Mouse (Mus musculus) embryonic fibroblast, embryonic 13.5 days (primary cell): ENCODE results near the gene Tnfrsf1b. TPM values are rescaled to one million over a fixed set of nuclear protein-coding genes. Genes with fewer than 3 reads are reported as not detected.

Source experiments
- H3K27ac ChIP-seq: 2 replicates; pipeline ENCODE4 v1.5.1; 2012; ENCODE audit warnings: low read length, control low read depth, inconsistent platforms; ENCODE audit not compliant: insufficient read depth
- H3K4me1 ChIP-seq: 2 replicates; pipeline ENCODE4 v1.6.1; 2011; ENCODE audit warnings: low read length; ENCODE audit not compliant: control insufficient read depth, insufficient read depth
- H3K4me3 ChIP-seq: 2 replicates; pipeline ENCODE4 v1.5.1; 2011; ENCODE audit warnings: mild to moderate bottlenecking, control low read depth, low read length; ENCODE audit not compliant: insufficient read depth
- CTCF ChIP-seq: IDR thresholded peaks from 2 replicates; pipeline ENCODE4 v1.5.1; 2011; ENCODE audit warnings: mild to moderate bottlenecking, control low read depth, low read length, moderate library complexity, borderline replicate concordance; ENCODE audit not compliant: insufficient read depth
- POLR2A ChIP-seq: IDR thresholded peaks from 2 replicates; pipeline ENCODE4 v1.6.1; 2011; ENCODE audit warnings: low read depth, mild to moderate bottlenecking, control low read depth, low read length, moderate library complexity
- polyA plus RNA-seq: library from polyadenylated mRNA; stranded (reverse); fragments of >200 nt; gene quantifications from 2 replicates; pipeline ENCODE4 v1.2.4, GENCODE M21; 2011; ENCODE audit warnings: low read depth; ENCODE audit not compliant: missing spikeins, insufficient read length

Tnfrsf1b gene
- polyA plus RNA-seq, 1 experiment: 30.2 TPM

DNA sequence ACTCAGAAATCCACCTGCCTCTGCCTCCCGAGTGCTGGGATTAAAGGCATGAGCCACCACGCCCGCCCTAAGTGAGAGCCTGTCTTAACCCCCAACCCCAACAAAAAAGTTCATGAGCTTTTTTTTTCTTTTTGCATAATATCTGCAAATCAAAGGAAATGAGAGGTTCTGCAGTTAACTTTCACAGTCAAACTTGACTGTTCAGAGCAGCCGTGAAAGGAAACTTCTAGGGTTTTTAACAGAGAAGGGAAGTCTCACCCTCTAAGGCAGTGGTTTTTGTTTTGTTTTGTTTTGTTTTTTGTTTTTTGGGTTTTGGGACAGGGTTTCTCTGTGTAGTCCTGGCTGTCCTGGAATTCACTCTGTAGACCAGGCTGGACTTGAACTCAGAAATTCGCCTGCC lies 36.1 kb downstream of the Tnfrsf1b start:
- H3K4me1 ChIP-seq: peaks cover 11% of the 10 kb centered on the region; the same call in 1 of the 2 replicates
- TF ChIP-seq CTCF (no peak), POLR2A (no peak)
- no peak overlapping the region for H3K4me3 ChIP-seq
- no peak overlapping the region for H3K27ac ChIP-seq

DNA sequence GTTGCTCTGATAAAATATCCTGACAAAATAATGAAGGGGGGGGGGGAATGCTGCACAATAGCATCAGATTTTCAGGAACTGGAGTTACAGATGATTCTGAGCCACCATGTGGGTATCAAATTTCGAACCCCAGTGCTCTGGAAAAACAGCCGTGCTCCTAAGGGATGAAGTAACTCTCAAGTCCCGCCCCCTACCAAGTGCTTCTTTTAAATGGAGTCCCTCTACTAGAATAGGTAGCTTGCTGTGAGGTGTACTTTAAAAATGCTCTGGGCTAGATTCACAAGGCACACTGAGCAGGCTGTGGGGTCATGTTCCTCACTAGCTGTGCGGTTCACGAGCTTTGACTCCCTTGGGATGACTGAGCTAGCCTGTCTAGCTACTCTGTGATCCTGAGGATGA lies 37.0 kb downstream of the Tnfrsf1b start:
- Histone ChIP-seq H3K4me1 (peaks cover 11% of the 10 kb centered on the region; the same call in 1 of the 2 replicates), H3K4me3 (no peak overlapping the region), H3K27ac (peak overlapping the region; percentile 10; the same call in 1 of the 2 replicates)
- TF ChIP-seq POLR2A (no peak), CTCF (no peak)

GRCm38 (mm10) chr4:145209076-145209689 lies 37.5 kb downstream of the Tnfrsf1b start:
- no peak overlapping the region for H3K4me3 ChIP-seq
- no peak overlapping the region for H3K27ac ChIP-seq
- peaks cover 11% of the 10 kb centered on the region; the same call in 1 of the 2 replicates for H3K4me1 ChIP-seq
- TF ChIP-seq CTCF (no peak), POLR2A (no peak)

- peaks cover 11% of the 10 kb centered on the region; the same call in 1 of the 2 replicates for H3K4me1 ChIP-seq
- TF ChIP-seq CTCF (no peak), POLR2A (no peak)
- no peak overlapping the region for H3K27ac ChIP-seq
- H3K4me3 ChIP-seq: no peak overlapping the region
Measured at GRCm38 (mm10) chr4:145207718-145208371, 38.8 kb downstream of the Tnfrsf1b start.

DNA sequence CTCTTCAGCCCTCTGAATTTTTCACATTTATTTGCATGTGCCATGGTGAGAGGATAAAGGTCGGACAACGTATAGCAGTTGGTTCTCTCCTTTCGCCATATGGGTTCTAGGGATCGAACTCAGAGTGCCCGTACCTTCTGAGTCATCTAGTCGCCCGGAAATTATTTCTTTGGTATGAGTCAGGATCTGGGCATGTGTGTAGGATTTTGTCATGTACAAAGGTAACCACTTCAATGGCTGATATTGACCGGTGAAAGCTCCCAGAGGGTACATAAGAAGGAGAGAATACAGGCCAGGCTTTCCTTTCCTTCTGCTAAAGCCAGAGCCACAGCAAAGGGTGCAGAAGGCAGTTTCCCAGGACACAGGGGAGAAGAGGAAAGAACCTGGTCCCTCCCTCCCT lies 41.9 kb downstream of the Tnfrsf1b start:
- Histone ChIP-seq H3K27ac (no peak overlapping the region), H3K4me1 (peaks cover 13% of the 10 kb centered on the region; the same call in 1 of the 2 replicates), H3K4me3 (no peak overlapping the region)
- TF ChIP-seq POLR2A: no peak
- no peak for TF ChIP-seq CTCF

GRCm38 (mm10) chr4:145203305-145203704 lies 43.4 kb downstream of the Tnfrsf1b start:
- Histone ChIP-seq H3K27ac (no peak overlapping the region), H3K4me1 (peaks cover 11% of the 10 kb centered on the region; the same call in 1 of the 2 replicates), H3K4me3 (no peak overlapping the region)
- no peak for TF ChIP-seq POLR2A
- no peak for TF ChIP-seq CTCF

GRCm38 (mm10) chr4:145201424-145201823 lies 45.2 kb downstream of the Tnfrsf1b start:
- H3K27ac ChIP-seq: no peak overlapping the region
- no peak overlapping the region for H3K4me3 ChIP-seq
- peaks cover 5% of the 10 kb centered on the region; the same call in 1 of the 2 replicates for H3K4me1 ChIP-seq
- TF ChIP-seq CTCF (no peak), POLR2A (no peak)

DNA sequence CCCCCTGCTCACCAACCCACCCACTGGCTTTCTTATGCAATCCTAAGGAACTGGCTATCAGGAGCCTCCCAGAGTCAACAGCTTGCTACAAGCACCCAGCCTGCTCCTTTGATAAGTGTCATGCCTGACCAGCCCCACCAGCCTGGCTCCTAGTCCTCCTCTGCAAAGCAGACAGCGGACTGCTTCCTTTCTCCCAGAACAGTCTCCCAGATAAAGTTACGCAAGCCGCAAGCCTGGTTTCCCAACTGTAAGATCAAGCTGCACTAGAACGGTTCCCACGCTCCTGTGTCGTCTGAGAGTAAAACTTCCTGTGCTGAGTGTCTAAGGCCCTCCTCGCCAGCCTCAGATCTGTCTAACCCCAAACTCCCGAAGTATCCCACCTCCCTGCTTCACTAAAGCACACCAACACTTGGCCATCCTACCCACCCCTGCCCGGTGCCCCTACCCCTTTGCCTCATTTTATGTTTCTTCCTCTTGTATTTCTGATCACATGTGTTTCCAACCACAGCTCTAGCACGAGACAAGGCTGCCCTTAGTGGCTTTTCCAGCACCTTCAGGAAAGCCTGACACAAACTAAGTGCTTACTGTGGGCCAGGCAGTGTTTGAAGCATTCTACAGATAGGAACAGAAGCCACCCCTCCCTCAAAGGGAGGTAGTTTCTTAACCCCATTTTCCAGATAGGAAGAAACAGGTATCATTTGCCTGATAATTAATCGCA lies 46.5 kb downstream of the Tnfrsf1b start:
- no peak for TF ChIP-seq CTCF
- no peak for TF ChIP-seq POLR2A
- peak overlapping the region; percentile 21 for H3K27ac ChIP-seq

DNA sequence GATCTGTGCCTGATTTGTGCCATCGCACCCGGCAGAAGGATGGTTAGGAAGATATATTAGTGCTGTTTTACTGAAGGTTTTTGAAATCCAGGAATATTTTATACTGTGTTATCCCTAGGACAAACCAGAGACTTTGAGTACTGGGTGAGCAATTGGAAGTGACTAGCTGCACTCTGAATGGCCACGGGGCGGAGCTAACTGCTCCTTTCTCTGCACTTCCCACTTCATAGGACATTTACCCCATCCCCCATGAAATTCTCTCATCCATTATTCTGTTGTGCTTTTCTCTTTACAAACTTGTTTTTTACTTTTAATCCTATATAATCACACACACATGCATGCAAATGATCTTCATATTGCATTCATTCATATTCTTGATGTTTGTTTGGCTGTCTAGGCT lies 50.1 kb downstream of the Tnfrsf1b start:
- Histone ChIP-seq H3K4me3 (no peak overlapping the region), H3K27ac (no peak overlapping the region), H3K4me1 (peaks cover 5% of the 10 kb centered on the region; the same call in 1 of the 2 replicates)
- TF ChIP-seq CTCF (no peak), POLR2A (no peak)

More for the DNA sequence above, 46.5 kb downstream of the Tnfrsf1b start:
- Histone ChIP-seq H3K4me1 (peaks cover 5% of the 10 kb centered on the region; the same call in 1 of the 2 replicates), H3K4me3 (no peak overlapping the region)

GRCm38 (mm10) chr4:145195172-145195571 lies 51.5 kb downstream of the Tnfrsf1b start:
- no peaks in the 10 kb centered on the region for H3K4me1 ChIP-seq
- H3K27ac ChIP-seq: no peak overlapping the region
- TF ChIP-seq CTCF: no peak
- TF ChIP-seq POLR2A: no peak
- H3K4me3 ChIP-seq: no peak overlapping the region
